Mouse (Mus musculus): ENCODE measurements around the gene Taldo1. TPM values are rescaled to one million over a fixed set of nuclear protein-coding genes. Genes with fewer than 3 reads are reported as not detected.

The Taldo1 gene
- polyA plus RNA-seq, 1 experiment from 2014 or later, result 468 TPM

DNA sequence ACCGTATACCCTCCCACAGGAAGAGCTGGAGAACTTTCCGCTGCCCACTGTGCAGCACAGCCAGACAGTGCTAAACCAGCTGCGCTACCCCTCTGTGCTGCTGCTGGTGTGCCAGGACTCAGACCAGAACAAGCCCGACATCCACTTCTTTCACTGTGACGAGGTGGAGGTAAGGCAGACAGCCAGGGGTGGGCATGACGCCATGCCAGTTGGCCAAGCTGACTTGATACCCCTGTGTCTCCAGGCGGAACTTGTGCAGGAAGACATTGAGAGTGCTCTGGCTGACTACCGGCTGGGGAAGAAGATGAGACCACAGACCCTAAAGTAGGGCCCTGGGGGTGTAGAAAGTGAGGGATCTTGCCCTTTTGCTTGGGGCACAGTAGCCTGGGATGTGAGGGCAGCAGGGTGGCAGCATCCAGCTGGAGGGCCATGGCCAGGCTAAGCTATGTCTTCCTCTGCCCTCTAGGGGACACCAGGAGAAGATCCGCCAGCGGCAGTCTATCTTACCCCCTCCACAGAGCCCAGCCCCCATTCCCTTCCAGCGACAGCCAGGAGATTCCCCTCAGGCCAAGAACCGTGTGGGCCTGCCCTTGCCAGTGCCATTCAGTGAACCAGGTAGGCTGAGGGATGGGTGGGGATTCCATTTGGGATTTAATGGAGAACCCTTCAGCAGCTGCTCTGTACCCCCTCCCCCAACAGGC is 36.2 kb upstream of the Taldo1 start:
- Histone ChIP-seq H3K4me3 (ENCODE audit: low read depth, low read length) (no peak overlapping the region), H3K9me3 (ENCODE audit: control insufficient read depth, low read length) (no peaks in the 10 kb centered on the region), H3K27ac (replicated peaks) (no peak overlapping the region), H3K9ac (ENCODE audit: low read length) (no peak overlapping the region), H3K4me1 (replicated peaks; ENCODE audit: control insufficient read depth, insufficient read depth) (no peaks in the 10 kb centered on the region), H3K27me3 (ENCODE audit: control insufficient read depth, insufficient read depth, low read length) (no peaks in the 10 kb centered on the region), H3K36me3 (ENCODE audit: control insufficient read depth, insufficient read depth, low read length) (no peaks in the 10 kb centered on the region), H3K4me2 (replicated peaks; ENCODE audit: low read depth) (no peak overlapping the region)
- 51% methylated on average over 12 of the region's 12 CpGs for WGBS
- DNase-seq (ENCODE audit: low spot score) (no peak), ATAC-seq (ENCODE audit: low FRiP score, low TSS enrichment) (no peak)
- TF ChIP-seq CTCF (IDR thresholded peaks at IDR 0.05; ENCODE audit: low read depth) (peak; percentile 44), EP300 (optimal IDR thresholded peaks at IDR 0.05) (no peak)

DNA sequence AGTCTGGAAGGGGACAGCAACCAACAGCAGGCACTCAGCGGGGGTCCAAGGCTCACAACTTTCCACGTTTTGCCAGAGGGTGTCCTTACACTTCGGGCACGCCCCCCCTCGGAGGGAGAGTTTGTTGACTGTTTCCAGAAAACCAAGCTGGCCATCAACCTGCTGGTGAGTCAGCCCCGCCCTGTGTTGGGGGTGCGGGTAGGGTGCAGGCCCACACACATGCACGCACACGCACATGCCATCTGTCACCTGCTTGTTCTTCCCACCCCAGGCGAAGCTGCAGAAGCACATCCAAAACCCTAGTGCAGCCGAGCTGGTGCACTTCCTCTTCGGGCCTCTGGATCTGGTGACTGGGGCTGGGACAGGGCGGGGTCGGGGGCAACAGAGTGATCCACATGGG is 35.0 kb upstream of the Taldo1 start:
- no peak overlapping the region for H3K4me3 ChIP-seq (ENCODE audit: low read depth, low read length)
- H3K36me3 ChIP-seq (ENCODE audit: control insufficient read depth, insufficient read depth, low read length), result no peaks in the 10 kb centered on the region
- DNase-seq (ENCODE audit: low spot score), result no peak
- H3K9me3 ChIP-seq (ENCODE audit: control insufficient read depth, low read length), result no peaks in the 10 kb centered on the region
- H3K4me2 ChIP-seq (replicated peaks; ENCODE audit: low read depth), result no peak overlapping the region
- 62% methylated on average over 14 of the region's 14 CpGs for WGBS
- no peak for TF ChIP-seq CTCF (IDR thresholded peaks at IDR 0.05; ENCODE audit: low read depth)
- TF ChIP-seq EP300 (optimal IDR thresholded peaks at IDR 0.05), result no peak
- no peak overlapping the region for H3K27ac ChIP-seq (replicated peaks)
- ATAC-seq (ENCODE audit: low FRiP score, low TSS enrichment), result no peak
- no peak overlapping the region for H3K9ac ChIP-seq (ENCODE audit: low read length)
- H3K4me1 ChIP-seq (replicated peaks; ENCODE audit: control insufficient read depth, insufficient read depth), result no peaks in the 10 kb centered on the region
- no peaks in the 10 kb centered on the region for H3K27me3 ChIP-seq (ENCODE audit: control insufficient read depth, insufficient read depth, low read length)

DNA sequence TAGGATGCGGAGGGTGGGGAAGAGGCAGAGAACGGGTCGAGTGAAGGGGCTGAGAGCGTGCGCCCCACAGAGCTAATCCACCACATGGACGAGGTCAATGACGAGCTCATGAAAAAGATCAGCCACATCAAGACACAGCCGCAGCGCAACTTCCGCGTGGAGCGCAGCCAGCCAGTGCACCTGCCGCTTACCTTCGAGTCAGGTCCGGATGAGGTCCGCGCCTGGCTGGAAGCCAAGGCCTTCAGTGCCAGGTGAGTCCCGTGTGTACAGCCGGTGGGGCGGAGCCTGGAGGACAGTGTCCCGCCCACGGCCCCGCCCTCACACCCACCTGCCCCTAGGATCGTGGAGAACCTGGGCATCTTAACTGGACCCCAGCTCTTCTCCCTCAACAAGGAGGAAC is 30.5 kb upstream of the Taldo1 start:
- Histone ChIP-seq H3K9me3 (ENCODE audit: control insufficient read depth, low read length) (no peaks in the 10 kb centered on the region), H3K27ac (replicated peaks) (0 out of 2 replicates have a peak overlapping the region, but pooled peaks have one; percentile 30), H3K36me3 (ENCODE audit: control insufficient read depth, insufficient read depth, low read length) (no peaks in the 10 kb centered on the region), H3K4me1 (replicated peaks; ENCODE audit: control insufficient read depth, insufficient read depth) (no peaks in the 10 kb centered on the region), H3K9ac (ENCODE audit: low read length) (peak overlapping the region; percentile 23; the same call in 1 of the 2 replicates), H3K4me3 (ENCODE audit: low read depth, low read length) (no peak overlapping the region), H3K4me2 (replicated peaks; ENCODE audit: low read depth) (0 out of 2 replicates have a peak overlapping the region, but pooled peaks have one; percentile 11), H3K27me3 (ENCODE audit: control insufficient read depth, insufficient read depth, low read length) (no peaks in the 10 kb centered on the region)
- 20% methylated on average over 24 of the region's 24 CpGs for WGBS
- no peak for TF ChIP-seq CTCF (IDR thresholded peaks at IDR 0.05; ENCODE audit: low read depth)
- no peak for TF ChIP-seq EP300 (optimal IDR thresholded peaks at IDR 0.05)
- DNase-seq (ENCODE audit: low spot score) (peak; percentile 94), ATAC-seq (ENCODE audit: low FRiP score, low TSS enrichment) (peak; percentile 79)

DNA sequence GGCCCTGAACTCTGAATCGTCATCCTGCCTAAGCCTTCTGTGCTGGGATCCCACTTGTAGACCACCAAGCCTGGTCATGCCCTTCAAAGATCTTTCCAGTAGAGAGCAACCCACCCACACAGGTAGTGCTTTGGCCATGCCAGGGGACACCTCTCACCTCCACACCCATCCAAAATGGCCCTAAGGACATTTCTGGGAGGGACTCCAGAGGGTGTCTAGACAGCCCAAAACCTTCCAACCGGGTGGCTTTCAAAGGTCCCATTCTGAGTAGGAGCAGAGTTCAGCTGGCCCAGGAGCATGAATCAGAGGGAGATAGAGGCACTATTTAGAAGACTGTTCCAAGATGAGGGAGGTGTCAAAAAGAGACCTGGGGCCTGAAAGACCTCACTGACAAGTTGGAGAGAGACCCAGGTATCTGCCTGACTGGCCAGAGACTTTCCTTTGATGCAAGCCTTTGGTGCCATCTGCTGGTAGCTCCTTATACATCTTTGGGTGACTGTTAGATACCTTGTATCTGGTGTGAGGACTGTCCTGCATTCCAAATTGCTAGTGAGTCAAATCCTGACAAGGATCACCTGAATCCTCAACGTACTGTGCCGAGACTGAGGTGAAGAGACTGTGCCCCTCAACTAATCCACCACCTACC is 28.8 kb upstream of the Taldo1 start:
- peak; percentile 72 for DNase-seq (ENCODE audit: low spot score)

DNA sequence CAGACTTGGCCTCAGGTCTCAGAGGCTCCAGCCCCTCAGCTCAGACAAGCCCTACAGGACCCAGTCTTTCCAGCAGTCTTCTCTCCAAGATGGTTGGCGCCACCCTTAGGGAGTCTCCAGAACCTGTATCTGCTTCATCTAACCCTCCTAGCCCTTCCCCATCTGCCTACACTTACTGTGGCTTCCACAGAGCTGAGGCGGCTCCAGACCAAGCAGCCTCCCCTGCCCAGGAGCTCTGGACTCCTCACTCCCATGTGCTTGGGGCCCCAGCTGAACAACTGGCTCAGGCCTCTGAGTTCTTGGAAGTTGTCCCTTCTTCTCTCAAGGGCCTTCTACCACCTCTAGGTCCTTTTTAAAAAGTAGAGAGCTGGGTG is 28.3 kb upstream of the Taldo1 start:
- Histone ChIP-seq H3K4me3 (ENCODE audit: low read depth, low read length) (no peak overlapping the region), H3K9me3 (ENCODE audit: control insufficient read depth, low read length) (no peaks in the 10 kb centered on the region), H3K27ac (replicated peaks) (no peak overlapping the region), H3K4me1 (replicated peaks; ENCODE audit: control insufficient read depth, insufficient read depth) (no peaks in the 10 kb centered on the region), H3K27me3 (ENCODE audit: control insufficient read depth, insufficient read depth, low read length) (no peaks in the 10 kb centered on the region), H3K9ac (ENCODE audit: low read length) (no peak overlapping the region), H3K36me3 (ENCODE audit: control insufficient read depth, insufficient read depth, low read length) (no peaks in the 10 kb centered on the region), H3K4me2 (replicated peaks; ENCODE audit: low read depth) (no peak overlapping the region)
- DNase-seq (ENCODE audit: low spot score), result no peak
- peak; percentile 5; the same call in 1 of the 2 replicates for ATAC-seq (ENCODE audit: low FRiP score, low TSS enrichment)
- TF ChIP-seq CTCF (IDR thresholded peaks at IDR 0.05; ENCODE audit: low read depth), result no peak
- no peak for TF ChIP-seq EP300 (optimal IDR thresholded peaks at IDR 0.05)
- 64% methylated on average over 2 of the region's 2 CpGs for WGBS

More for the DNA sequence above, 28.8 kb upstream of the Taldo1 start:
- Histone ChIP-seq H3K9me3 (ENCODE audit: control insufficient read depth, low read length) (no peaks in the 10 kb centered on the region), H3K4me2 (replicated peaks; ENCODE audit: low read depth) (no peak overlapping the region), H3K9ac (ENCODE audit: low read length) (no peak overlapping the region), H3K36me3 (ENCODE audit: control insufficient read depth, insufficient read depth, low read length) (no peaks in the 10 kb centered on the region), H3K27me3 (ENCODE audit: control insufficient read depth, insufficient read depth, low read length) (no peaks in the 10 kb centered on the region), H3K4me1 (replicated peaks; ENCODE audit: control insufficient read depth, insufficient read depth) (no peaks in the 10 kb centered on the region), H3K4me3 (ENCODE audit: low read depth, low read length) (no peak overlapping the region), H3K27ac (replicated peaks) (no peak overlapping the region)
- ATAC-seq (ENCODE audit: low FRiP score, low TSS enrichment), result peak; percentile 44; the same call in 1 of the 2 replicates
- TF ChIP-seq CTCF (IDR thresholded peaks at IDR 0.05; ENCODE audit: low read depth) (peak; percentile 87), EP300 (optimal IDR thresholded peaks at IDR 0.05) (no peak)
- WGBS, result 54% methylated on average over 4 of the region's 4 CpGs

All from stomach, postnatal 0 days (tissue).